Mouse (Mus musculus): Measurements from ENCODE around the gene Chrna1.

Chrna1 gene

DNA sequence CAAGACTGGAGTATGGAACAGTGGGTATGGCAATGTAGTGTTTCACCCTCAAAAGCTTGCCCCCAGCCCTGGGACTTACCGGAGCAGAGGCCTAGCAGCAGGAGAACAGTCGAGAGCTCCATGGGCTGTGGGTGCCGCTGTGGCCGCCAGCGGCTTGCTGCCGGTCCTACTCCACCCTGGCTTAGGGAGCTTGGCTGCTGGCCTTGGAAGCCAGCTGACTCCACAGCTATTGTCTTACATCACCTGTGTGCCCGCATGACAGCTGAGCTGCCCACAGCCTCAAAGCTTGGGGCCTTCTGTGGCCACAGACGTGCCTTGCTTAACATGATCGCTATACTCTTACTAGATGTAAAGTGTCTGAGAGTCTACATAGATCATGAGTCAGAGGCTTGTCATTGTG, at the start of gene Chrna1:
Gene Chrna1 (minus strand): TSS at position 173 of the 400 bp plus-strand sequence.
- no peak for DNase-seq (ENCODE audit: low spot score)

DNA sequence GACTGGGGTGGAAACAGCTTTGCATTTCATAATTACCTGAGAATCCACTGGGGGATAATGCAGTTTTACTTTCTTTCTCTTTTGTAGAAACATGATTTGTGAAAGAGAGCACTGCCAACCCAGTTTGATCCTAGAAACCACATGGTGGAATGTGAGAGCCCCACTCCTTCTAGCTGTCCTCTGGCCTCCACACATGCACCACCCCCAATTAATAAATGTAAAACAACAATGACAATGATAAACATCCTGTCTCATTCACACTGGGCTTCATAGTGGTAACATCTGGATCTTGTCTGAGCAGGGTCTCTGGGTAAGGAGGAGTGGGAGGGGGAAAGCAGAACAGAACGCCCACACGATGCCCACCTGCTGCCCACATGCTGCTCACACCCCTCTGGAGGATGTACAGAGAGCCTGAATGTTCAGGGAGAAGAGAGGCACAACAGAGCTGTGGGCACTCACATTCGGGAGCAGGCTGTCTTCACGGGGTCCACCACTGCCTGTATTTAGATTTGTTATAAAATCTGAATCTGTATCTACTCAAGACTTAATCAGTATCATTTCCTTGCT, 38.4 kb upstream of the Chrna1 start:
- no peak for DNase-seq (ENCODE audit: low spot score)

- no peak for DNase-seq (ENCODE audit: low spot score)
Measured at GRCm38 (mm10) chr2:73616434-73617057, 36.4 kb upstream of the Chrna1 start.

DNA sequence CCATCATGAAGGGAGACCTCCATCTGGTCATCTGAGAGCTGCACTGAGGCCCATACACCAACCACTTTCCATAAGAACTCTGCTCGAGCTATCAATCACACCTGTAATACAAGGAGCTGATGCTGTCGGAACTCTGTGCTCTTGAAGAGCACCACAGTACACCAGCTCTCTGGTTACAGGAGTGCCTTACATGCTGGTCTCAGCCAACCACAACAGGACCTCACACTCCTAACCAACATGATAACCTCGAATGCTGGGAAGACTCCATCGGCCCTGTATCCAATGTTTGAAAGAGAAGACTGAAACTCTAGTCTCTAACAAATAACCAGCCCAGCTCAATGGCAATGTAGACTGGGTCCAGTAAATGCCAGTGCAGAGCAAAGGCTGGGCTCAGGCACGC, 35.3 kb upstream of the Chrna1 start:
- no peak for DNase-seq (ENCODE audit: low spot score)

GRCm38 (mm10) chr2:73614303-73614702, 34.2 kb upstream of the Chrna1 start:
- DNase-seq (ENCODE audit: low spot score) = no peak

DNA sequence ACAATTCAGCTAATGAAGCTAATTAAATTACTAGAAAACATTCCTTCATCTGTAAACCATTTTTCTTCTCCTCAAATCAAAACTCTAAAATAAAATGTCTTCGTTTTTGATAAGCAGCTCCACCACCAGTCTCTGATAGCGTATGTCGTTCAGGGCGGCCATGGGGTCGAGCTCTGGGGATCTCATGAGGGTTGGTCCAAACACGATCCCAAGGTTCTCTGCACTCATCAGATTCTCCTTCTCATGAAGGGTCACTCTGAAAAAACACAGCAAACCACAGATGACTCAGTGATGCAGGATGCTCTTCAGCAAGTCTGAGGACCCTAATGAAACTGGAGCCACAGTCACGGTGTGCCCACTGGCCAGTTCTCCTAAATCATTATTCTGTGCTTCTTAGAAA, 32.8 kb upstream of the Chrna1 start:
- DNase-seq (ENCODE audit: low spot score) = no peak

DNA sequence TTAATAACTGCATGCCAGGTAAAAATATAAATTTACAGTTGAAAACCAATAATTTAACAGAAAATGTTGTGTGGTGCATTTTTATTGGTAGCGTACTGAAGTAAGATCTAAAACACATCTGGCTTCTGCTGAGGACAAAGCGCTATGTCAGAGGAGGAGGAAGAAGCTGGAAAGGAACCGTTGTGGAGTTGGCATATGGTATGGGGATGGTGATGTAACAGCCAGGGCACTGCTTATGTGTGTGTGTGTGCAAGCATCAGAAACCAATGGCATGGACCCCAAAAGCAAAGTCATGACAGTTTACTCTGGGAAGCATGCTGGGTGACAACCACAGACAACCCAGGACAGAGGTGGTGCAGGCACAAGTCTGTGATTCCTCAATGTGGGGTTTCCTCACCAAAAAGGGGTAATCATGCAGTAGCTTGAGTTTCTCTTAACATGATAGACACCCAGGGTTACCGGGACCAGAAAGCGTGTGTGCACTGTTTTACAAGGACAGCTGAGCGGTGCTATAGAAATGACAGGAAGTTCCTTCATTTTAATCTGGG, 32.3 kb upstream of the Chrna1 start:
- no peak for DNase-seq (ENCODE audit: low spot score)

GRCm38 (mm10) chr2:73611798-73612197, 31.7 kb upstream of the Chrna1 start:
- no peak for DNase-seq (ENCODE audit: low spot score)

- no peak for DNase-seq (ENCODE audit: low spot score)
Measured at GRCm38 (mm10) chr2:73609724-73610210, 29.6 kb upstream of the Chrna1 start.

GRCm38 (mm10) chr2:73609067-73609723, 29.1 kb upstream of the Chrna1 start:
- DNase-seq (ENCODE audit: low spot score) = no peak

DNA sequence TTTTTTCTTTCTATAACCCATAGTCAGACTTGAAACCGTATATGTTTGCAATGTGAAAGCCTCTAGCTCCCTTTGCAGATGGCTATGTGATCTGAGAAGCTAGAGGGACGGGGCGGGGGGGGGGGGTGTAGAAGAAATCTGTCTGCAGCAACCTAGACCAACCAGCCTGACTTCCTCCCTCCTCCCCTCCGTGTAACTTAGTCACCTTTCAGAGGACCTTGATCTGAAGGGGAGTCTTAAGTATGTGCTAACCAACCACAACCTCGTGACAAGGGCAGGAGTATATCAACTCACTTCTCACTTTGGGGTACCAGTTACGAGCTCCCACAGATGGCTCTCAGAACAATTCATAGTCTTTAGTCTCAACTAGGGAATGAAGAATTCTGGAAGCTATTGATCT, 28.3 kb upstream of the Chrna1 start:
- no peak for DNase-seq (ENCODE audit: low spot score)

GRCm38 (mm10) chr2:73607609-73608008, 27.5 kb upstream of the Chrna1 start:
- peak; percentile 51 for DNase-seq (ENCODE audit: low spot score)

GRCm38 (mm10) chr2:73607146-73607545, 27.0 kb upstream of the Chrna1 start:
- DNase-seq (ENCODE audit: low spot score) = no peak

GRCm38 (mm10) chr2:73606616-73607015, 26.5 kb upstream of the Chrna1 start:
- no peak for DNase-seq (ENCODE audit: low spot score)

DNA sequence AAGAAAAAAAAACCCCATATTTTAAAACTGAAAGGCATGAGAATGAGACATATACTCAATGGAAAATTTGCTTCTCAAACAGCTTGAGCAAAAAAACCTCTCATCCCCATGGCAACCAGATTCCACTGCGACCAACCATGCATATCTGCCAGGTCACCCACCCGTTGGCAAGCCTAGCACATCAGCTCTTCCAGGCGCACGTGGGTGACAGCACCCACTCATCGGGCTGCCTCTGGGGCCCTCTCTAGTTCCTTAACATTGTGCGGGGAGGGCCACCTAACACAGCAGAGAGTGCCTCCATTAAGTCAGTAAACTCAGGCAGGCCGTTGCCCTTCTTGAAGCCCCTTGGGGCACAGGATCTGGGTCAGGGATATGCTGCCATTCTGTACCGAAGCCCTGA, 24.9 kb upstream of the Chrna1 start:
- no peak for DNase-seq (ENCODE audit: low spot score)

GRCm38 (mm10) chr2:73604579-73604978, 24.4 kb upstream of the Chrna1 start:
- DNase-seq (ENCODE audit: low spot score) = no peak

DNA sequence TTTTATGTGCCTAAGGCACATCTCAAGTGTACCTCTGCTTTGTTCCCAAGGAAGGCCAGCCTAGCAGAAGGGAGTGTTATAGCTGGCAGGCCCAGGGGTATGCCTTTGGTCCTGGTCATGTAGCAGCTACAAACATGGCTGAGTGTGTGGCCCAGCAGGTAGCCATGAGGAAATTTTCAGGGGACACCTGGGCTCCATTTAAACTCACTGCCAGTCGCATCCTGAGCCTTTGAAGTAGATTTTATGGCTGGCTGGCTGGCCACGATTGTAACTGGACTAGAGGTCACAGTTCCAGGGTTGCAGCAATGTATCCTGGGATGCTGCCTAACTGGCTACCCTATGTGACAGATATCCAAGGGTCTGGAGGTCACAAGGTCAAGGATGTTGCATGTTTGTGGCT, 20.5 kb upstream of the Chrna1 start:
- no peak for DNase-seq (ENCODE audit: low spot score)

- no peak for DNase-seq (ENCODE audit: low spot score)
Measured at GRCm38 (mm10) chr2:73597772-73598171, 17.6 kb upstream of the Chrna1 start.

DNA sequence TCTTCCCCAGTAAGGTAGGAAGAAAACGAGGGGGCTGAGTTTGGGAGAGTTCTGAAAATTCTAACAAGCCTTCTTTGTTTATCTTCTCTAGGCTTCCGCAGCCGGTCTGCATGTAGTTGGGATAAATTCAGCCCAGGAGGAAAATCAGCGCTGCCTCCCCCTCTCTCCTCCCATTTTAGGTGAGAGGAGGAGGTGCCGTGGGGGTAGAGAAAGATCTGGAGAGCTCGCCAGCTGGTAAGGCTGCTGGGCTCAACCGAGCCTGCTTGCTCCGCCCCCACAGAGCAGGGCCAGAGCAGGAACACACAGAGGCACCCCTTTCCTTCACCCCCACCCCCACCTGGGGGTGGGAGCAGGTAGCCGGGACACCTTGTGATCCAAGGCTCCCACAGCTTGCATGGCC, 16.6 kb upstream of the Chrna1 start:
- DNase-seq (ENCODE audit: low spot score) = no peak

- DNase-seq (ENCODE audit: low spot score) = no peak
Measured at GRCm38 (mm10) chr2:73596326-73596725, 16.2 kb upstream of the Chrna1 start.

GRCm38 (mm10) chr2:73593101-73593439, 12.9 kb upstream of the Chrna1 start:
- peak; percentile 25 for DNase-seq (ENCODE audit: low spot score)

DNA sequence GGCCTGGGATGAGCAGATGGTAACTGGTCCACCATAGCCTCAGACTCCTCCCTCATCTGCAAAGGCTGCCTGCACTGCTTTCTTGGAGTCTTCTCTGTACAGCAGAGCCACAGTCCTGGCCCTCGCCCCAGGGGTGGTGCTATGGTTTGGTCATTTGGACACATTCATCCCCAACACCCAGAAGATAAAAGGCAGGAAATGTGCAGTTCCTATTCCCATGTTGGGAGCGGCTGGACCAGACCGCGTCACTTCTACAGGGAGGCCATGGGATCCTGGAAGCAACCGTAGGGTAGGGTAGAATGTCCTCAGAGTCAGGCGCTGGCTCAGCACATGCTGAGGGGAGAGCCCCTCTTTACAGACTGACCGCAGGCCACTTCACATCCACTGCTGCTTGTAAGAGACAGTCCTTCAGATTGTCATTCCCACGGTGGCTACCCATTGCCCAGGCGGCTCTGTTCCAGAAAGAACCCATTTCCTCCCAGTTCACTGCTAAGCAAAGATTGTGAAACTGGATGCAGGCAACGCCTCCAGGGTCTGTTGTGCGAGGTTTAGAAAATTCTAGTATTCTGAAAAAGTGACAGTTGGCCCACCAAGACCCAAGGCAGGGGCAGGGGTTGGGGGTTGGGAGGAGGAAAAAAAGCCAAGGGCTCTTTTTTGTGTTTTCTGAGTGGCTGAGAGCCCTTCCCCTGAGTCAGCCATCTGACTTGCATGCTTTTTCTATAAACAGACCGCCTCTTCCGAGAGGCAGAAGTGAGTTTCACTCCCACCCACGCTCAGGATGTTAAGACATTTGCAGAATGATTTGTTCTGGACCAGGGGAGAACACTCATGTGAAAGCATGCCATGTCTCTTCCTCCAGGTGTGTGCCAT, 12.3 kb upstream of the Chrna1 start:
- no peak for DNase-seq (ENCODE audit: low spot score)

All from MN1 (cell line).